Mouse (Mus musculus) kidney, adult 2 months (tissue): ENCODE measurements around the gene Mdfic.

Experiments used
- CTCF ChIP-seq: fragments of 200-500 bp; conservative IDR thresholded peaks from 2 replicates; pipeline ENCODE4 v1.5.1; 2011; ENCODE audit warnings: low read depth, mild to moderate bottlenecking, control low read depth, low read length, moderate library complexity, mixed read lengths; ENCODE audit not compliant: insufficient read depth, insufficient read length
- POLR2A ChIP-seq: fragments of 200-500 bp; IDR thresholded peaks from one replicate; pipeline ENCODE4 v1.6.1; 2011; ENCODE audit warnings: low read depth, low read length, control low read depth

DNA sequence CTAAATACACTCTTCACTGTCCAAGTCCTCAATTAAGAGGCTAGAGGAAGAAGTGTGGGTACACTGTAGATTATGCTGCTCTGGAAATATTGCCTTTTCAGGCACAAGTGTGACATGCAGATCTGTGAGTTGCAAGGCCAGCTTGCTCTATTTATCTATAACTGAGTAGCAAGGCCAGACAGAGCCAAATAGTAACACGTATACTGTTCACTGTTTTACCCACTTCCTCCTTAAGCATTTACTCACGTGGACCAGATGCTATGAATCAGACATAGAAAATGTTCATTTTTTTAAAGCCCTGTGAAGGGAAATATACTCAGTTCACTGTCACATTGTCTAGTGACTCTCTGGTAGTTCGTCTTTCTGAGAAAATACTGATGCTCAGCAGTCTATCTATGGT is 37.9 kb downstream of the Mdfic start:
- TF ChIP-seq CTCF (no peak), POLR2A (no peak)
